Mouse (Mus musculus) spleen, postnatal 14 days (tissue): ENCODE measurements around the gene Ksr2.

Experiments used
- DNase-seq, 2 experiments: peaks; one replicate each; pipeline ENCODE4 v3.0.0; 2021 to 2022; ENCODE audit warnings: low spot score in 2 of 2

The Ksr2 gene

DNA sequence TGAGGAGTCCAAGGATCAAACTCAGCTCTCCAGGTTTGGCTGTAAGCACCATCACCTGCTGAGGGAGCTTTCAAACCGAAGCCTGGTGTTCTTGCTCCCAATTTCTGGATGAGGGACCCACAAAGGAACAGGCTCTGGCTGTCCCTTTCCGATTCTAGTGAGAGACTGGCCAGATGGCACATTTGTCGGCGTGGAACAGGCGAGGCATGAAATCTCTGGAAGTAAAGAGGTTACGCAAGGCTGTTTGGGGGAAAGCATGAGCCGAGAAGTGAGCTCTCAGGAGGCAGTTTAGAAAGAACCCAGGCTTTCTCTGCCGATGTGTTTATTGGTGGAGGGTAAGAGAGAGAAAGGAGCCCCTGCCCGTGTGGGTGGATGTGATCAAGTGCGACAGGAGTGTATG lies 109.2 kb downstream of the Ksr2 start:
- DNase-seq, result no peak

DNA sequence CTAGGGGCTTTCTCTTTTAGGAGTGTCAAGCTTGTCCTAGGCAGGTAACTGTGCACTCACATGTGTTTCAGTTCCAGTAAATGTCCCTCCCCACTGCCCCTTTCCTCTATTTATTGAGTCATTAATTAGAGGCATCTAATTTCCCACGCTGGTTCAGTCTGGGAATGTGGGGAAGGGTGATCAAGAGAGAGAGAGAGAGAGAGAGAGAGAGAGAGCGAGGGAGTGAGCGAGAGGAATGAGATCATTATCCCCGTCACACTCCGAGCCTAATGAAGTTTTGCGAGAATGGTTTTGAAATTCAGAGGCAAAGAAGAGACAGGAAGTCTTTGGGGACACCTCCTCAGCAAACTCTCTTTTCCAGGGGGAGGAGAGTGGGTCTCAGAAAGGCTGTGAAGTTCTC lies 117.2 kb downstream of the Ksr2 start:
- no peak for DNase-seq

GRCm38 (mm10) chr5:117539221-117539620 lies 125.4 kb downstream of the Ksr2 start:
- DNase-seq, result no peak

- DNase-seq, result no peak
Measured at GRCm38 (mm10) chr5:117541654-117542053, 127.9 kb downstream of the Ksr2 start.

- no peak for DNase-seq
Measured at GRCm38 (mm10) chr5:117546694-117547268, 133.0 kb downstream of the Ksr2 start.

- DNase-seq, result no peak
Measured at GRCm38 (mm10) chr5:117550992-117551391, 137.2 kb downstream of the Ksr2 start.

- no peak for DNase-seq
Measured at GRCm38 (mm10) chr5:117552096-117552495, 138.3 kb downstream of the Ksr2 start.

DNA sequence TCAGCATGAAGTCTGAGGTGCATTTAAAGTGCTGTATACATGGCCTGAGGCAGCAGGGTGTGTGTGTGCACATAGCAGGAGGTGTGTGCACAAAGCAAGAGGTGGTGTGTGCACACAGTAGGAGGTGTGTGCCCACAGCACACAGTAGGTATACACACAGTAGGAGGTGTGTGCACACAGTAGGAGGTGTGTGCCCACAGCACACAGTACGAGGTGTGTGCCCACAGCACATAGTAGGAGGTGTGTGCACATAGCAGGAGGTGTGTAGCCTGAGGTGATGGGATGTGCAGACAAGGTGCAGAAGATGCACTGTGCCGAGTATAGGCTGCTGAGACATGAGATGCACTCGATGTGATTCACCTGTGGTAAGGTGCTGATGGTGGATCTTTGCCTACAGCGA lies 140.7 kb downstream of the Ksr2 start:
- DNase-seq, result no peak

DNA sequence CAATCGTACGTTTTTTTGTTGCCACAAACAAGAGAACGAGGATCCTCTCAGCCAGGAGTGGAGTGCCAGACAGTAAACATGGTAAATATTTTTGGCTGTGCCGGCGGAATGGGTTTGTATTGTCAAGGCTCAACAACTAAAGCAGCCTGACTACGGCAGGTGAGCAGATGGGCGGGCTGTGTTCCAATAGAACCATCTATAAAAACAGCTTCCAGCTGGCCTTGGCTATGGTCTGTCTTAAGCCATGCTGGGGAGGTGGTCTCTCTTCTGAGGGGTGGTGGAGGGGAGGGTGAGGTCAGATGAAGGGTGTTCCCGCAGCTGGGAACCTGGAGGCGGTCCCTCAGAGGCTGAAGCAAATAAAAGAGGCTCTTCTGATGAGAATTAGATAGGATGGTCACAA lies 142.8 kb downstream of the Ksr2 start:
- DNase-seq, result no peak

GRCm38 (mm10) chr5:117561080-117561479 lies 147.3 kb downstream of the Ksr2 start:
- no peak for DNase-seq

DNA sequence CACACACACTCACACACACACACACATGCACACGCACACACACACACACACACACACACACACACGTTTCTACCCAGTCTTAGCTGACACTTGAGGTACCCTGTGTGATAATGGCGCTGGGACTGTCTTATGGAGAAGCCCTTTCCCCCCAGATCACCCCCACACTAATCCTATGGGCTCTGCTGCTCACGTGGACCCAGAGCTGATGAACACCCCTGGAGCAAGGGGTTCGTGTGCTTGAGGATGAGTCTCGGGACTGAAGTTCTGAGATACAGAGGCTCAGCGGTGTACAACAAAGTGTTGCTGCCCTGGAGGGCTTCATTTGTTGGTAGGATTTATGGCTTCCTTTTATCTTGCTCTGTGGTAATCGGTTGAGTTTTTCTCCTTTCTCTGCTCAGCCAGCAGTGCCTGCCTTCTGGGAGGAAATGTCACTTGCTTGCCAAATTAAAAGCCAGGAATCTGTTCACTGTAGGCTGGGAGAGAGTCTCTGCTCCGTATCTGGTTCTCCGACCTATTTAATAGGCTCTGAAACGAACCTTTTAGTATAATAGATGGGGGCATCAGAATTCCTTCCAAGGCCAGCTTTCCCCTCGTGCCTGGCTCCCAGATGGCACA lies 152.4 kb downstream of the Ksr2 start:
- DNase-seq, result no peak

- no peak for DNase-seq
Measured at GRCm38 (mm10) chr5:117569190-117569795, 155.5 kb downstream of the Ksr2 start.

- no peak for DNase-seq
Measured at GRCm38 (mm10) chr5:117572428-117572827, 158.6 kb downstream of the Ksr2 start.

GRCm38 (mm10) chr5:117574894-117575293 lies 161.1 kb downstream of the Ksr2 start:
- DNase-seq, result no peak

DNA sequence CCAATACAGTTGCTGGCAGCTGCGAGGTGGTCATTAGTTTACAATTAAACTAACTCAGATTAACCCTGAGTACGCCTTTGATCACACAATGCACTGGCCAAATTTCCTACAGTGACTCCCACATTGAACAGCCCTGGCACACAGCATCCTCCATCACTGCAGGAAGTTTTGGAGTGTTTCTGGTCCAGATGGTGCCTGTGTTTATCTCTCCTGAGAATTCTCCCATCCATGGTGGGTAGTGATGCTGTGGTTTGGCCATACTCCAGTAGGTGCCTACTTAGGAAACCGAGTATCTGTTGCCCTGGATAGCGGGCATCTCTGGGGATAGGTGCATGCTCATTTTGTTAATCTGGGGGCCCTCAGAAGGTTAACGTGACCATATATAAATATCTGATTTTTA lies 163.8 kb downstream of the Ksr2 start:
- DNase-seq, result no peak

DNA sequence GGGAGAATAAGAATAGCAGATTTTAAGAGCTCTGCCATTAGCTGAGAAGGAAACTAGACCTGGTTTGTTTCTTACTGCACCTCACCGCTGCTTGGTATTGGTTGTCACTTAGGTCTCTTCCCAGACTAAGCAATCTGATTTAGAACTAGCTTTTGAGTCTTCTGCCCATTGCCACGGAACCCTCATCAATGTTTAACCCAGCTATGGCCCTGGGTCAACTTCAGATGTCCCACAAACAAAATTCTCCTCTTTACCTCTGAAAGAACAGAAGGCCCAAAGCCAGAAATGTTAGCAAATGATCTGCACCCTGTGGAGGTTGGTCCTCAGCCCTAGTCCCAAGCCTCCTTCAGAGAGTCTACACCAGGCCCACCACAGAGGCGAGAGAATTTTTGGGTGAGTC lies 167.9 kb downstream of the Ksr2 start:
- DNase-seq, result no peak

GRCm38 (mm10) chr5:117584428-117584827 lies 170.6 kb downstream of the Ksr2 start:
- no peak for DNase-seq

GRCm38 (mm10) chr5:117589266-117589665 lies 175.5 kb downstream of the Ksr2 start:
- DNase-seq, result no peak

DNA sequence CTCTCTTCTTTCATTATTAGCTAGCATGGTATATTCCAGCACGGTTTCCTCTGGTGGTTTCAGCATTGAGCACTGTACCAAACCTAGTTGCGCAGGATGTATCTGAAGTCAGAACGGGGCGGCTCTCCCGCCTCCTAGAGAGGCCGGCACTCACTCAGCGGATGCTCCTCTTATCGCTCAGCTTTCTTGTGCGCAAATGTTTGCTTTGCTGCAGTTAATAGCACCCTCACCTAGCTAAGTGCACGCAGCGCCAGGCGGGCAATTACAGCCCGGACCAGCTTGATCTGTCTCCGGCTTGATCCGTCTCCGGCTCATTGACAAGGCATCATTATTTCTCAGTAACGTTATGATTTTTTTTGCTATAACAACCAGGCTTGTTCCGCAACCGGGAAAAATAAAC lies 179.5 kb downstream of the Ksr2 start:
- no peak for DNase-seq

- DNase-seq, result no peak
Measured at GRCm38 (mm10) chr5:117596803-117597202, 183.0 kb downstream of the Ksr2 start.

- DNase-seq, result no peak
Measured at GRCm38 (mm10) chr5:117602026-117602425, 188.2 kb downstream of the Ksr2 start.

GRCm38 (mm10) chr5:117607761-117608309 lies 194.0 kb downstream of the Ksr2 start:
- DNase-seq, result no peak

GRCm38 (mm10) chr5:117614331-117615024 lies 200.7 kb downstream of the Ksr2 start:
- peak in 1 of 2 experiments; percentile 24 for DNase-seq
